Mouse (Mus musculus) urinary bladder, adult 18-20 months (tissue): ENCODE measurements at regions not wholly inside any gene's neighbourhood (a gene's known extent, or its start where the extent isn't known, plus 50 kb on each side); places are given as distances from the start of the nearest gene placed in this dataset.

Experiments used
- DNase-seq, 2 experiments: peaks; one replicate each; pipeline ENCODE4 v3.0.0; 2022; ENCODE audit warnings: low spot score in 2 of 2, mixed read lengths in 2 of 2

DNA sequence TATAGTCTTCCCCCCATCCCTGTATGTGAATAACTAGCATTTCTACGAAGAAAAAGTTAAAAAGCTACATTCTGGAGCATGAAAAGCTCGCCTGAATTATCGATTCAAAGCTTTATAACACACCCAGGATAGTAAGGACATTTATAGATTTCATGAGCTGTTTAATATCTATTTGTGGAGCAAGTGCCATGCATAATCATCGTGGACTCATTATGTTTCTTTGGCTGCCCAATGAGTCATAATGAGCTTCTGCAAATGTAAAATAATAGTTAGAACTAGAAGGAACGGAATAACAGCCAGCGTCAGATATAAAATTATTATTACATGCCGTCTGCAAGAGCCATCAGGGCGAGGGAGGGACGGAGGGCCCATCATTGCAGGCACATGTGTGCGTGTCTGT lies 292.4 kb downstream of the Cd83 start:
- no peak for DNase-seq

- no peak for DNase-seq
Observed at GRCm38 (mm10) chr13:44085621-44086510, 301.3 kb downstream of the Cd83 start.

DNA sequence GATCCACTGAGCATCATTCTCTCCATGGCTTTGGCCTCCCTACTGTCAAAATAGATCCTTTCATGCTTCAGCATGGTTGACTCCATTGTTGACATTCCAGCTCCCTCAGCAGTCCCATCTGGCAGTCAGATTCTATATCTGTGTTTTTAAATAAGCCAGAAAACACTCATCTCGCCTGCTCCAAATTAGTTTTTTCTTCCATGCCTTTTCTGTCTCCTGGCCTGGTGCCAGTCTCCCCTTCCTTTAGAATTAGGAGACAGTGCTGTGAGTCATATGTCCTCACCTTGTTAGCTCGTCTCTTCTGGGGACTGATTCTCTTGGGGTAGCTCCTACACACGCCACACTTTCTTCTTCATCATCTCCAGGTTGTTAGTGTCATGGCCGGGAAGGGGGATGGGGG lies 302.2 kb downstream of the Cd83 start:
- no peak for DNase-seq

GRCm38 (mm10) chr13:44097141-44097540 lies 312.6 kb downstream of the Cd83 start:
- no peak for DNase-seq

GRCm38 (mm10) chr13:44099511-44099910 lies 314.9 kb downstream of the Cd83 start:
- no peak for DNase-seq

DNA sequence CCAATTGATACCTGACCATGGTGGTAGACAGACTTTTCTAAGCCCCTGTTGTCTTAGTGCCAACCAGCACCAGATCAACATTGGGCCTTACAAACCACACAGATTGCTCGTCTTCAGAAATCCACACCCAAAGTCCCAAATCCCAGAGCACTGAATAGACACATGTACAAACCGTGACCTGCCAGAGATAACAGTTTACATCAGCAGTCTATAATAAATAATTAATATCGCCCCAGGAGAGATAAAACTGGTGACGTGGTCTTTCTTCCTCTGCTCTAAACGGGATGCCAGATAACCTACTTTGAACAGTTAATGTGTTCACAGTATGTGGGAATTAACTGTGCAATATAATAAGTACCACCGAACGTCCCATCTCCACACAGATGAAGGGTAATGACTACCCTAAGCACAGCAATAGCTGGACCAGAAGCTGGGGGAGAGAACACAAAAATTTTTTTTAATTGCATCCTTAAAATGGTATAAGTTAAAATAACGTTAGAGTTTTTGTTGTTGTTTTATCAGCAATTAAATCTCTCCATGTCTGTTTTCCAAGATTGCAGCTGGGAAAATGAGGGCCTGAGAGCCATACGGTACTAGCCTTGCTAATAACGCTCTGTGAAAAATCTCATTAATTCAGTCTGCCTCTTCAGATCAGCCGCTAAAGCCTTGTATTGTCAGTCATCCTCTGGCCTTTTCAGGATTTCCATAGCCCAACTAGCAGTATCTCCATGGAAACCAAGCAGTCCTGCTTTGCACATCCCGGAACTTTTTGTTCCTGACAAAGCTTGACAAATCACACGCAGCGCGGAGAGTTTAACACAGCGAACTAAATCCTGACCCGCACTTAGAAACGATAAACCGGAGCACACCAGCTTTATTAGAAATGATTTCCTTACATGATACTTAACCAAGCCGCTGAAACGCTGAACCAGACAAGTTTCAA lies 315.8 kb downstream of the Cd83 start:
- no peak for DNase-seq

DNA sequence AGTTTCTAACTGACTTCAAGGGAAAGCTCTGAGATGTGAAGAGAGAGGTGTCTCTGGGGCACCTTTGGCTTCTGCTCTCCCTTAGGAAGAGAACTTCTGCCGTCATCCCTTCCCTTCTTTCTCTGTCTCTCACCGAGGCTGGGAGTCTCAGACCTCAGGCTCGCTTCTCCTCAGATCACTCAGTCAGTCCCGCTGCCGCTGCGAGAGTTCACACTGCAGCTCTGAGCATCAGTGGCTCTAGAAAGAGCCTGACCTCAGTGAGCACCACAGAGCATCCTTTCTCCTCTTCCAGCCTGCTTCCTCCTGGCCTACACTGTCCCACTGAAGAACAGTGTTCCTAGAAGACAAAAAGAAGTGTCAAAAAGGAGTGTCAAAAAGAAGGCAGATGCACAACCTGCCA lies 316.6 kb downstream of the Cd83 start:
- DNase-seq = no peak

DNA sequence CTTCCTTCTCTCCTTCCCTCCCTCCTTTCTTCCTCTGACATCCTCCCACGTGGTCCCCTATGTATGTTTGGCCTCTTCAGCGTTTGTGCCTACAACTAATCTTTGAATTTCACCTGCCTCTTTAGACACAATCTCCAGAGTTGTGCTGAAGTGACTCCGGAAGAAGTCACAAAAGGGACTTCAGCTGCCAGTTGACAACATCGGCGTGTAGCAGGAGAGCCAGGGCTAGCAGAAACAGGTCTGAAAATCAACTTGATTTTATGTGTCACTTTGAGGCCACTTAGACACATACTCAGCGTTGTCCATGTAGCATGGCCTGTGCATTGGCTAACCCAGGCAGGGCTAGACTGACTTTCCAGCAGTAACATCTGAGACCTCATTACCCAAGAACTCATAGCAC lies 317.2 kb downstream of the Cd83 start:
- no peak for DNase-seq

GRCm38 (mm10) chr13:44102257-44102656 lies 317.7 kb downstream of the Cd83 start:
- DNase-seq = no peak

- DNase-seq = no peak
Observed at GRCm38 (mm10) chr13:44103340-44103739, 318.8 kb downstream of the Cd83 start.

DNA sequence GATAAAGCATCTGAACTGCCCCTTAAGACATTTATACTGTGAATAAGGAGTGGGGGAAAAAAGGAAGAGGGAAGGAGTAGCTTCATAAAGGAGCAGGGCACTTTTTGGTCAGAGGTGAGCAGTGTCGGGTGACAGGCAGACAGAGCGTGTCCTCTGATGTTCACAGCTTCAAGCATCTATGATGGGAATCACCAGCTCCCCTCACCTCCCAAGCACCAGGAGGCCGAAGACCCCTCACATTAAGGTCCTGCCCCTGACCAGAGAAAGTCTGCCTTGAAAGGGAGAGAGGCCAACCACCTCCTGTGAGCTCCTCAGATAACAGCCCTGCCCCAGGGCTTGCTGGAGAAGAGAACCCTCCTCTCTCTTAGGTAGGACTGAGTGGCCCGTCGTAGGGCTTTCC lies 320.6 kb downstream of the Cd83 start:
- no peak for DNase-seq

GRCm38 (mm10) chr13:44108695-44109094 lies 324.1 kb downstream of the Cd83 start:
- no peak for DNase-seq

GRCm38 (mm10) chr13:44113043-44113442 lies 328.5 kb downstream of the Cd83 start:
- no peak for DNase-seq

DNA sequence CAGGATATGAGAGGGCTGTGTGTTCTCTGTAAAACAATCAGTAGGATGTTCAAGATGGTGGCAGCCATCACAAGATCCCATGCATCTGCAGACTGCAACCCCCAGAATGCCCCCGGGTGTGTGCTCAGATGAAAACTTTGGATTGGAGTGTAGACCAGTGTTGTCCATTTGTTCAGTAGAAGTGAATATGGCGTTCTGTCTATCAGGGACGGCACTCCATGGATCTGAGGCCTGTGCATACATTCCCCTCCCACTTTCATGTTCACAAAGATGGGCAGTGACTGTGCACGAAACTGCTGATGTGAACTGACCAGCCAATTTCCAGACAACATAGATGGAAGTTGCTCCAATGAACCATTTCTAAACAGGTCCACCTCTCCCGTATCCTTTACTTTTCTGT lies 330.3 kb downstream of the Cd83 start:
- DNase-seq = no peak

DNA sequence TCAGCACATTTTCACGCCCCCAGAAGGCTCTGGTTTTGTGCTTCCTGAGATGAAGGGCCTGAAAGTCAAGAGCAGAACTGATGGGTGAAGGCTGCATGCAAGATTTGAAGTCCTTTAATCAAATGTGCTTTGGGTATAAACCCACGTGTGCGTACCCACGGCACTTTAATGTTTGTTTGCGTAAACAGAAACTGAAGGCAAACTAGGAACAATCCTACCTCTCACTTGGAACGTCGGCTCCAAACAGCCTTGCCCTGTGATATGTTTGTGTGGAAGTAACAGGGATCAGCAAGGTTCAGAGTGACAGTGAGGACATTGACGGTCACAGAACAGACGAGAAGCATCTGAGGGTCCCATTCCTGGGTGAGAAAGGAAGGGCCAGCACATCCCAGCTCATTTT lies 333.3 kb downstream of the Cd83 start:
- no peak for DNase-seq

DNA sequence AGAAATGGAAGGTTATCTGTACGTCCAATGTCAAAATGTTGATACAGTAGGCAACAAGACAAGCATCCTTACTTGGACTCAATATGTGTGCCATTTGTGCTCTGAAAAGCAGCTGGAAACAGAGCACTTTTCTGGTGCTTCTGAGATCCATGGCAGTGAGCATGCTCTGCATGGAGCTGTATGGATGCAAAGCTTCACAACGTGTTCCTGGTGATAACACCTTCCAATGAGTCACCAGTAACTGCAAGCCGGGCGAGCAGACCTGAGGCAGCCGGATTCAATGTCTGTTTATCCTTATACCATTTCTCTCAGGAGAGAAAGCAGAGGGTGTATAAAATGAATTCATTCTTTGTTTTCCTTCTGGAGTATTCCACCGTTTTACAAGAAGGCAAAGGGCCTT lies 334.3 kb downstream of the Cd83 start:
- DNase-seq = no peak

- no peak for DNase-seq
Observed at GRCm38 (mm10) chr13:44121241-44121671, 336.7 kb downstream of the Cd83 start.

DNA sequence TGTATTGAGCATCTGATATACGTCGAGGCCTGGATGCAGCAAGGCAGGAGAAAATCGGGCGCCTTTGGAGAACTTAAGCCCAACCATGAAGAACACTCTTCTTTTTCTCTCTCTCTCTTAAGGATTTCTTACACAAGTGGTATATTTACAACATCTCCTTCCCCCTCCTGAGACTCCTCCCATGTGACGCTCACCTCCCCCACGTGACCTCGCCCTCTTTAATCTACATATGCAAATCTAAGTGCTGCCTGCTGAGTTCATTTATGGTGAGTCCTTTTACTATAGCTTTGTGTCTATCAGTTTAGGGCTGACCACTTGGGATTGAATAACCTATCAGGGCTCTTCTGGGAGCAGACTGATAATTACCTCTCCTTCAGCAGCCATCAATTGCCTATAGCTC lies 337.4 kb downstream of the Cd83 start:
- no peak for DNase-seq

DNA sequence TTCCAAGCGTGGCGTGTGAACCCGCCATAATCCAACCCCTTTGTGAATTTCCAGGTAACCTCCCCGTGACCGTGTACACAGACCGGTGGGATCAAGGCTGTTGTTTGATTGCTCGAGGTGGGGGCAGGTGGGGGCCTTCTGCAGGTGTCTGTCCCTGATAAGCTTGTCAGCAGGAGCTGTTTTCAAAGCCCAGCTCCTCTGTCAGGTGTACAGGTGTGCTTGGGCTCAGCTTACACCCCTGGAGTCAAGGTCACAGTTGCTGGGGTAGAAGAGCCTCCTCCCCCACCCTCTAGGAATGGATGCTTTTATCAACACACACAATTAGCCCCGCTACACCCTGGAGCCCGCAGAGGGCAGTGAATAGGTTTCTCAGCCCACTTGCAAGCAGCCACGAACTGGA lies 341.6 kb downstream of the Cd83 start:
- no peak for DNase-seq

GRCm38 (mm10) chr13:44128506-44129274 lies 344.1 kb downstream of the Cd83 start:
- no peak for DNase-seq

DNA sequence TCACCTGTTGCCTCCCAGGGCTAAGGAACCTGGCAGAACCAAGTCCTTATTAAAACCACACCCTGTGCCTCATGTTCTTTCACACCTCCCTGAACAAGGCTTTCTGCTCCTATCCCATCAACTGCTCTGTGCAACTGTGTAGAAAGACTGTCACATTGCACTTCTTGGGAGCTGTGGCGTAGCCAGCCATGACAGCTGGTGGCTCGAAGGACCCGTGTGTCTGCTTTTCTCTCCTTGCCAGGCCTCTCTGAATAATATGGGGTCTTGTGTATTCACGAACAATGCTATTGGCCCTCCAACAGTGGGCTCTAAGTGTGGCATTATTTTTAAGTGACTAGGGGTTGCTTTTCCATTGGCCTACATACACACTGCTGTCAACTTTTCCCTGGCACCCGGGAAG lies 347.3 kb downstream of the Cd83 start:
- DNase-seq = no peak

GRCm38 (mm10) chr13:44132510-44132909 lies 347.9 kb downstream of the Cd83 start:
- no peak for DNase-seq
